Mouse (Mus musculus) CH12.LX (cell line): ENCODE measurements at regions not wholly inside any gene's neighbourhood (a gene's known extent, or its start where the extent isn't known, plus 50 kb on each side); places are given as distances from the start of the nearest gene placed in this dataset.

Experiments
- DNase-seq: peaks from one replicate; pipeline ENCODE4 v3.0.0-alpha.2; 2013; ENCODE audit errors: extremely low read depth
- H3K27ac ChIP-seq: 2 replicates; pipeline ENCODE4 v1.5.1; 2012; ENCODE audit warnings: low read depth, mild to moderate bottlenecking, control low read depth, moderate library complexity; ENCODE audit not compliant: insufficient read depth
- H3K27me3 ChIP-seq: replicated peaks from 2 replicates; pipeline ENCODE3; 2012; ENCODE audit warnings: inconsistent platforms
- H3K36me3 ChIP-seq, 2 experiments: replicated peaks in 1 of 2; 2 replicates each; pipeline versions ENCODE3 to v1.6.1; 2012; ENCODE audit warnings: inconsistent platforms in 1 of 2, low read length in 1 of 2, mild to moderate bottlenecking in 1 of 2, mixed read lengths in 1 of 2, moderate library complexity in 1 of 2; ENCODE audit not compliant: control insufficient read depth in 1 of 2, insufficient read depth in 1 of 2
- H3K4me1 ChIP-seq, 2 experiments: 2 replicates each; pipeline ENCODE4 v1.6.1; 2012; ENCODE audit warnings: inconsistent platforms in 1 of 2, moderate library complexity in 1 of 2; ENCODE audit not compliant: insufficient read depth in 2 of 2, control insufficient read depth in 1 of 2
- H3K4me2 ChIP-seq: 2 replicates; pipeline ENCODE4 v1.6.1; 2012; ENCODE audit warnings: low read depth, mild to moderate bottlenecking, control low read depth; ENCODE audit not compliant: poor library complexity, insufficient read depth, severe bottlenecking
- H3K4me3 ChIP-seq, 3 experiments: fragments of 150-350 bp in 1 of 3; sonication (generic) in 1 of 3; replicated peaks in 1 of 3; 2 replicates each; pipeline versions ENCODE3 to v1.5.1; 2011 to 2012; ENCODE audit warnings: low read depth in 2 of 3, low read length in 2 of 3, mild to moderate bottlenecking in 2 of 3, moderate library complexity in 2 of 3, control low read depth in 1 of 3, improper control_type of control experiment in 1 of 3, inconsistent platforms in 1 of 3, mixed read lengths in 1 of 3; ENCODE audit not compliant: poor library complexity in 1 of 3
- H3K79me2 ChIP-seq: replicated peaks from 2 replicates; pipeline ENCODE4 v1.6.1; 2012; ENCODE audit warnings: mild to moderate bottlenecking, moderate library complexity; ENCODE audit not compliant: control insufficient read depth, poor library complexity, insufficient read depth, severe bottlenecking; ENCODE audit errors: extremely low read depth
- H3K9ac ChIP-seq: 2 replicates; pipeline ENCODE4 v1.6.1; 2012; ENCODE audit warnings: low read depth, mild to moderate bottlenecking, control low read depth, moderate library complexity; ENCODE audit not compliant: insufficient read depth
- H3K9me3 ChIP-seq: replicated peaks from 2 replicates; pipeline ENCODE3; 2012; ENCODE audit warnings: low read length, inconsistent platforms, mixed read lengths
- BHLHE40 ChIP-seq: IDR thresholded peaks from 2 replicates; pipeline ENCODE4 v1.6.1; 2011; ENCODE audit warnings: mild to moderate bottlenecking, low read depth, low read length, improper control_type of control experiment
- CHD1 ChIP-seq: IDR thresholded peaks from 2 replicates; pipeline ENCODE4 v1.6.1; 2012; ENCODE audit warnings: low read depth, low read length, improper control_type of control experiment, inconsistent platforms
- E2F4 ChIP-seq: IDR thresholded peaks from 2 replicates; pipeline ENCODE4 v1.6.1; 2011; ENCODE audit warnings: low read depth, low read length, improper control_type of control experiment; ENCODE audit not compliant: insufficient replicate concordance
- ETS1 ChIP-seq: conservative IDR thresholded peaks from 2 replicates; pipeline ENCODE4 v1.6.1; 2012; ENCODE audit warnings: low read depth, mild to moderate bottlenecking, inconsistent platforms, low read length, improper control_type of control experiment, moderate library complexity
- HCFC1 ChIP-seq: IDR thresholded peaks from 2 replicates; pipeline ENCODE4 v1.6.1; 2012; ENCODE audit warnings: low read depth, mild to moderate bottlenecking, inconsistent platforms, low read length, improper control_type of control experiment
- IRF4 ChIP-seq: IDR thresholded peaks from 2 replicates; pipeline ENCODE4 v1.6.1; 2014; ENCODE audit warnings: low read depth, mild to moderate bottlenecking, inconsistent platforms, low read length, improper control_type of control experiment
- JUN ChIP-seq: IDR thresholded peaks from 2 replicates; pipeline ENCODE4 v1.6.1; 2011; ENCODE audit warnings: low read depth, mild to moderate bottlenecking, low read length, improper control_type of control experiment, moderate library complexity; ENCODE audit not compliant: insufficient read depth
- MAFK ChIP-seq: IDR thresholded peaks from 2 replicates; pipeline ENCODE4 v1.6.1; 2011; ENCODE audit warnings: low read length, improper control_type of control experiment; ENCODE audit not compliant: insufficient replicate concordance
- MAX ChIP-seq: IDR thresholded peaks from 2 replicates; pipeline ENCODE4 v1.6.1; 2011; ENCODE audit warnings: low read length, improper control_type of control experiment
- MAZ ChIP-seq: IDR thresholded peaks from 2 replicates; pipeline ENCODE4 v1.6.1; 2012; ENCODE audit warnings: low read depth, mild to moderate bottlenecking, inconsistent platforms, low read length, improper control_type of control experiment, moderate library complexity
- MEF2A ChIP-seq: IDR thresholded peaks from 2 replicates; pipeline ENCODE4 v1.6.1; 2014; ENCODE audit warnings: low read depth, mild to moderate bottlenecking, inconsistent platforms, low read length, improper control_type of control experiment, borderline replicate concordance
- MYC ChIP-seq: IDR thresholded peaks from 2 replicates; pipeline ENCODE4 v1.6.1; 2011; ENCODE audit warnings: low read depth, mild to moderate bottlenecking, improper control_type of control experiment, low read length
- NELFE ChIP-seq: IDR thresholded peaks from 2 replicates; pipeline ENCODE4 v1.6.1; 2011; ENCODE audit warnings: low read depth, low read length, improper control_type of control experiment
- NRF1 ChIP-seq: IDR thresholded peaks from 2 replicates; pipeline ENCODE4 v1.6.1; 2014; ENCODE audit warnings: low read depth, mild to moderate bottlenecking, inconsistent platforms, low read length, improper control_type of control experiment, moderate library complexity
- POLR2AphosphoS2 ChIP-seq: IDR thresholded peaks from 2 replicates; pipeline ENCODE4 v1.6.1; 2011; ENCODE audit warnings: low read depth, low read length, improper control_type of control experiment
- RCOR1 ChIP-seq: conservative IDR thresholded peaks from 2 replicates; pipeline ENCODE4 v1.6.1; 2012; ENCODE audit warnings: low read depth, mild to moderate bottlenecking, inconsistent platforms, low read length, improper control_type of control experiment
- TBP ChIP-seq: conservative IDR thresholded peaks from 2 replicates; pipeline ENCODE4 v1.6.1; 2011; ENCODE audit warnings: low read depth, low read length, improper control_type of control experiment
- UBTF ChIP-seq: IDR thresholded peaks from 2 replicates; pipeline ENCODE4 v1.6.1; 2012; ENCODE audit warnings: low read depth, mild to moderate bottlenecking, inconsistent platforms, low read length, improper control_type of control experiment, moderate library complexity
- ZC3H11A ChIP-seq: IDR thresholded peaks from 2 replicates; pipeline ENCODE4 v1.6.1; 2012; ENCODE audit warnings: low read depth, mild to moderate bottlenecking, inconsistent platforms, low read length, improper control_type of control experiment
- ZKSCAN1 ChIP-seq: IDR thresholded peaks from 2 replicates; pipeline ENCODE4 v1.6.1; 2012; ENCODE audit warnings: low read depth, inconsistent platforms, low read length, improper control_type of control experiment, borderline replicate concordance
- ZMIZ1 ChIP-seq: IDR thresholded peaks from 2 replicates; pipeline ENCODE4 v1.6.1; 2012; ENCODE audit warnings: low read depth, mild to moderate bottlenecking, inconsistent platforms, low read length, improper control_type of control experiment
- ZNF384 ChIP-seq: IDR thresholded peaks from 2 replicates; pipeline ENCODE4 v1.6.1; 2012; ENCODE audit warnings: low read depth, low read length, improper control_type of control experiment, inconsistent platforms
- dilution Hi-C: fragments of 300-500 bp; cut with MboI; formaldehyde crosslinking; loops from 2 replicates; pipeline ENCODE4 v1.14.3; 2020; ENCODE audit warnings: low sequenced_read_pairs; ENCODE audit not compliant: extremely low pct_unique_long_range_greater_than_20kb, extremely low pct_ligation_motif_present
- in situ Hi-C: fragments of 300-500 bp; cut with MboI; formaldehyde crosslinking; loops from 3 replicates; pipeline ENCODE4 v1.14.3; 2019; ENCODE audit warnings: low sequenced_read_pairs, low pct_ligation_motif_present, low pct_unique_long_range_greater_than_20kb, mixed read lengths

DNA sequence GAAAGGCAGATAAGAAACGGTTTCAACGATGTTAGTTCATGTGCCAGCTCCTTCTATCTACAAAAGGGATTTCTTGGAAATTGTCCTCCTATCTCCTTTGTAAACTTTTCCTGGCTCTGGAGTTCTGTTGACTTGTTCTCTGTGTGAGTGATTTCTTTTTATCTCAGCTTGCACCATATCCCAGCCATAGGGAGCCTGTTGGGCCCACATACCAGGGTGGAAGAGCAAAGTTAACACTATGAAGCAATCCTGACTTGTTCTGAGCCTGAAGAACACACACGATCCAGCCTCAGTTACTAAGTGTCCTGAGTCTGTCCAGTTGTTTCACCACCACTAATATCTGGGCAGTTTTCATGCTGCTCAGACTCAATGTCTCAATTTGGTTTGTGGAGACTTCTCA lies 192.1 kb upstream of the Ptbp2 start:
- no peak overlapping the region for H3K4me2 ChIP-seq
- DNase-seq: no peak
- TF ChIP-seq ZNF384 (no peak), CHD1 (no peak), E2F4 (no peak), HCFC1 (no peak), BHLHE40 (no peak), MAFK (no peak), UBTF (no peak), MAZ (no peak), ZC3H11A (no peak), MAX (no peak), RCOR1 (no peak), ZKSCAN1 (no peak), ZMIZ1 (no peak), NELFE (no peak), MYC (no peak), ETS1 (no peak), POLR2AphosphoS2 (no peak)
- no peaks in the 10 kb centered on the region for H3K79me2 ChIP-seq
- peaks cover 24% of the 10 kb centered on the region for H3K9me3 ChIP-seq
- H3K27ac ChIP-seq: no peak overlapping the region
- H3K4me3 ChIP-seq: no peak overlapping the region
- H3K36me3 ChIP-seq: no peaks in the 10 kb centered on the region
- dilution Hi-C loops (no loop called here), in situ Hi-C loops (no loop called here)
- H3K27me3 ChIP-seq: no peaks in the 10 kb centered on the region
- no peaks in the 10 kb centered on the region for H3K4me1 ChIP-seq
- H3K9ac ChIP-seq: no peak overlapping the region

DNA sequence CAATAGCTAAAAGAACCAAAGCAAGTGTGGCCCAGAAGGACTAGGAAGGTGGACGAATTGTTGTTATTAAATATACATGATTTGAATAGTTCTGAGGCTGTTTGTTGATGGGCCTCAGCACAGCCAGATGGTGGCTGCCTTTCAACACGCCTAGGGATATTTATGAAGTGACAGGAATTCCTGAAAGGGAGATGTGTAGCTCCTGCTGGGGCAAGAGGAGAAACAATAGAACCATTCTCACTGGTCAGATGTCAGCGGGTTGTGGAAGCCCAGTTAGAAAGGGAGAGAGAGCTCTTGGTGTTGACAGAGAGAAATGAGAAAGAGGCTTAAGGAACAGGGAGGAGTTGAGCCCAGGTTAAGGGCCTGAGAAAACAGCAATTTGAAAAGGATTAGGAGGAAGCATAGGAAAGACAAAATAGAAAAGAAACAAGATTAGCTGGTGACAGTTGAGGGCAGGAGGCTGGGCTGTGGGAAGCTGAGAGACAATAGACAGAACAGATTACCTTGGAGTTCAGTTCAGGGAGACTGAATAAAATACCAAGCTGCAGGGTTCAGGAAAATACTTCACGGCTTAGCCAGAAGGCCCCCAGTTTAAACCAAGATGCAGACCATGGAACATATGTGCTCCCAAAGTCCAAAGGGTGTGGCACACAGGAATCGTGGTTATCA lies 174.7 kb upstream of the Ptbp2 start:
- H3K27me3 ChIP-seq: no peaks in the 10 kb centered on the region
- dilution Hi-C loops: no loop called here
- H3K4me2 ChIP-seq: no peak overlapping the region
- H3K79me2 ChIP-seq: no peaks in the 10 kb centered on the region
- no peaks in the 10 kb centered on the region for H3K36me3 ChIP-seq
- no peak for TF ChIP-seq NRF1
- no peak for TF ChIP-seq ZNF384
- no peak for TF ChIP-seq MYC
- no peak for TF ChIP-seq JUN
- TF ChIP-seq MAZ: no peak
- no peak for TF ChIP-seq ZKSCAN1
- TF ChIP-seq TBP: no peak
- TF ChIP-seq IRF4: no peak
- no peak for TF ChIP-seq MEF2A
- H3K27ac ChIP-seq: no peak overlapping the region
- no peak overlapping the region for H3K4me3 ChIP-seq
- H3K9me3 ChIP-seq: peaks cover 52% of the 10 kb centered on the region
- H3K4me1 ChIP-seq: no peaks in the 10 kb centered on the region
- no peak overlapping the region for H3K9ac ChIP-seq
- DNase-seq: no peak
- in situ Hi-C loops: no loop called here
